Mouse (Mus musculus) spleen, adult 2 months (tissue): ENCODE measurements at regions not wholly inside any gene's neighbourhood (a gene's known extent, or its start where the extent isn't known, plus 50 kb on each side); places are given as distances from the start of the nearest gene placed in this dataset.

Source experiments
- DNase-seq, 2 experiments: peaks; one replicate each; pipeline versions ENCODE4 v3.0.0 to v3.0.0-alpha.2; 2012 to 2021; ENCODE audit warnings: low spot score in 2 of 2, low read depth in 1 of 2
- H3K27ac ChIP-seq: fragments of 200-500 bp; 2 replicates; pipeline ENCODE4 v1.5.1; 2012; ENCODE audit warnings: low read length, inconsistent platforms; ENCODE audit not compliant: insufficient read depth
- H3K27me3 ChIP-seq: fragments of 200-500 bp; 2 replicates; pipeline ENCODE4 v1.6.1; 2012; ENCODE audit warnings: mild to moderate bottlenecking, moderate library complexity, low read length, inconsistent platforms; ENCODE audit not compliant: control insufficient read depth, insufficient read depth
- H3K36me3 ChIP-seq: fragments of 200-500 bp; 2 replicates; pipeline ENCODE4 v1.6.1; 2012; ENCODE audit warnings: mild to moderate bottlenecking, low read length, inconsistent platforms; ENCODE audit not compliant: control insufficient read depth, insufficient read depth
- H3K4me1 ChIP-seq: fragments of 200-500 bp; 2 replicates; pipeline ENCODE4 v1.6.1; 2011; ENCODE audit warnings: inconsistent platforms; ENCODE audit not compliant: control insufficient read depth, insufficient read depth, insufficient read length
- H3K4me3 ChIP-seq: fragments of 200-500 bp; 2 replicates; pipeline ENCODE4 v1.5.1; 2011; ENCODE audit warnings: mild to moderate bottlenecking, inconsistent platforms; ENCODE audit not compliant: insufficient read depth, insufficient read length; ENCODE audit errors: extremely low read depth
- CTCF ChIP-seq: fragments of 200-500 bp; IDR thresholded peaks from 2 replicates; pipeline ENCODE4 v1.5.1; 2011; ENCODE audit warnings: mild to moderate bottlenecking, inconsistent platforms; ENCODE audit not compliant: insufficient read depth, insufficient read length, insufficient replicate concordance; ENCODE audit errors: extremely low read depth
- POLR2A ChIP-seq: fragments of 200-500 bp; IDR thresholded peaks from 2 replicates; pipeline ENCODE4 v1.6.1; 2011; ENCODE audit warnings: low read depth, low read length, inconsistent platforms
- WGBS: fragments of 180-500 bp; shearing (Covaris S2); methylation state at CpG from one replicate; pipeline ENCODE4 v1.1.7; 2018; 5-methylcytosine and 5-hydroxymethylcytosine counted together

GRCm38 (mm10) chr5:120024071-120024470, 92.2 kb upstream of the Rbm19 start:
- no peaks in the 10 kb centered on the region for H3K36me3 ChIP-seq
- TF ChIP-seq CTCF = no peak
- no peak for TF ChIP-seq POLR2A
- WGBS = 5% methylated on average over 10 of the region's 10 CpGs
- no peaks in the 10 kb centered on the region for H3K27me3 ChIP-seq
- peak; percentile 9 to 11 for DNase-seq
- H3K4me3 ChIP-seq = no peak overlapping the region
- H3K4me1 ChIP-seq = peaks cover 3% of the 10 kb centered on the region
- 0 out of 2 replicates have a peak overlapping the region, but pooled peaks have one; percentile 9 for H3K27ac ChIP-seq

- Histone ChIP-seq H3K27ac (no peak overlapping the region), H3K27me3 (no peaks in the 10 kb centered on the region), H3K4me3 (no peak overlapping the region), H3K36me3 (no peaks in the 10 kb centered on the region), H3K4me1 (peaks cover 3% of the 10 kb centered on the region)
- TF ChIP-seq CTCF = no peak
- no peak for TF ChIP-seq POLR2A
- DNase-seq = no peak
Measured at GRCm38 (mm10) chr5:120025212-120025611, 91.1 kb upstream of the Rbm19 start.

- DNase-seq = no peak
- Histone ChIP-seq H3K27ac (no peak overlapping the region), H3K27me3 (no peaks in the 10 kb centered on the region), H3K36me3 (no peaks in the 10 kb centered on the region), H3K4me3 (no peak overlapping the region), H3K4me1 (no peaks in the 10 kb centered on the region; the same call in 1 of the 2 replicates)
- WGBS = 87% methylated on average over 15 of the region's 15 CpGs
- no peak for TF ChIP-seq POLR2A
- no peak for TF ChIP-seq CTCF
Measured at GRCm38 (mm10) chr5:120030904-120031303, 85.4 kb upstream of the Rbm19 start.

DNA sequence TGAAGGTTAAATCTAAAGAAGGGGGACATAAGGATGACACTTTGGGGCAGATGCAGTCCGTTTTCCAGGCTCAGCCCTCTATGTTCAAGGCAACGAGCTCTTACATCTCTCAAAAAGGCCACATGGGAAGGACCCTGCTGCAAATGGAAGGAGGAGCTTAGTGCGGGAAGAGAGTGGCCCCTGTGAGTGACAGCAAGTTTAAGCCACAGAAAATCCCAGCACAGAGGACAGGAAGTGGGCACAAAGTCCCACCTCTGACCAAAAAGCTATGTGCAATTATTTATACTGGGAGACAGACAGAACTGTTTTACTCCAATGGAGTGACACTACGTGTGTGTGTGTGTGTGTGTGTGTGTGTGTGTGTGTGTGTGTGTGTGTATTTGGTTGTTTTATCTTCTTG, 84.7 kb upstream of the Rbm19 start:
- H3K4me1 ChIP-seq = no peaks in the 10 kb centered on the region
- H3K36me3 ChIP-seq = no peaks in the 10 kb centered on the region
- TF ChIP-seq CTCF (no peak), POLR2A (no peak)
- H3K27me3 ChIP-seq = no peaks in the 10 kb centered on the region
- no peak overlapping the region for H3K27ac ChIP-seq
- DNase-seq = no peak
- 13% methylated on average over 4 of the region's 4 CpGs for WGBS
- no peak overlapping the region for H3K4me3 ChIP-seq

GRCm38 (mm10) chr5:120034499-120035077, 81.7 kb upstream of the Rbm19 start:
- H3K4me1 ChIP-seq = no peaks in the 10 kb centered on the region
- TF ChIP-seq POLR2A = no peak
- TF ChIP-seq CTCF = no peak

DNA sequence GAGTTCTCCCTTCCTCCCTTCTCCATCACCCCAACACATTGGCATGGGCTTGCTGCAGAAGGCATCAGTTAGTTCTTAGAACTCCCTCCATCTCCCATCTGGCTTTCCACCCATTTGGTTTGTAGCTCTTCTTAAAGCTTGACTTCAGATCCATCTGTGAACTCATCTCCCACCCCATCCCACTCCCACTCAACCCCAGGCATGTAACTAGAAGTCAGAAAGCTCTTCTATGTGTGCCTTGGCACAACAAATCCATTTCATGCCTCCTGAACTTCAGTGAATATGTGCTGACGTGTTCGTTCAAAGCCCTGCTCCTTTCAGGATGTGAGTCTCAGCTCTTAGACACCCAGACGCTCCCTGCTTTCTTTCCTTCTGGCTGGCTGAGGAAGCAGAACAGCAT, 81.0 kb upstream of the Rbm19 start:
- no peak overlapping the region for H3K4me3 ChIP-seq
- no peaks in the 10 kb centered on the region for H3K36me3 ChIP-seq
- TF ChIP-seq CTCF = no peak
- no peak for TF ChIP-seq POLR2A
- 93% methylated on average over 3 of the region's 3 CpGs for WGBS
- no peaks in the 10 kb centered on the region for H3K27me3 ChIP-seq
- no peak overlapping the region for H3K27ac ChIP-seq
- no peak for DNase-seq
- no peaks in the 10 kb centered on the region for H3K4me1 ChIP-seq

More at GRCm38 (mm10) chr5:120034499-120035077, 81.7 kb upstream of the Rbm19 start:
- H3K27ac ChIP-seq = no peak overlapping the region
- no peaks in the 10 kb centered on the region for H3K36me3 ChIP-seq
- WGBS = 56% methylated on average over 13 of the region's 13 CpGs
- no peak overlapping the region for H3K4me3 ChIP-seq
- DNase-seq = no peak
- H3K27me3 ChIP-seq = no peaks in the 10 kb centered on the region

GRCm38 (mm10) chr5:120037806-120038205, 78.5 kb upstream of the Rbm19 start:
- Histone ChIP-seq H3K27me3 (no peaks in the 10 kb centered on the region), H3K4me3 (no peak overlapping the region), H3K36me3 (no peaks in the 10 kb centered on the region), H3K4me1 (no peaks in the 10 kb centered on the region), H3K27ac (no peak overlapping the region)
- TF ChIP-seq POLR2A = no peak
- TF ChIP-seq CTCF = no peak
- no peak for DNase-seq
- WGBS = 82% methylated on average over 3 of the region's 3 CpGs
